Mouse (Mus musculus) olfactory bulb, adult 2 months (tissue): ENCODE results near the gene Lyrm9.

Experiments used
- CTCF ChIP-seq: fragments of 200-500 bp; IDR thresholded peaks from 2 replicates; pipeline ENCODE4 v1.5.1; 2012; ENCODE audit warnings: low read depth, mild to moderate bottlenecking, low read length, moderate library complexity; ENCODE audit not compliant: insufficient read depth
- POLR2A ChIP-seq: fragments of 200-500 bp; IDR thresholded peaks from 2 replicates; pipeline ENCODE4 v1.6.1; 2012; ENCODE audit warnings: mild to moderate bottlenecking, low read depth, low read length, moderate library complexity; ENCODE audit not compliant: insufficient read depth

DNA sequence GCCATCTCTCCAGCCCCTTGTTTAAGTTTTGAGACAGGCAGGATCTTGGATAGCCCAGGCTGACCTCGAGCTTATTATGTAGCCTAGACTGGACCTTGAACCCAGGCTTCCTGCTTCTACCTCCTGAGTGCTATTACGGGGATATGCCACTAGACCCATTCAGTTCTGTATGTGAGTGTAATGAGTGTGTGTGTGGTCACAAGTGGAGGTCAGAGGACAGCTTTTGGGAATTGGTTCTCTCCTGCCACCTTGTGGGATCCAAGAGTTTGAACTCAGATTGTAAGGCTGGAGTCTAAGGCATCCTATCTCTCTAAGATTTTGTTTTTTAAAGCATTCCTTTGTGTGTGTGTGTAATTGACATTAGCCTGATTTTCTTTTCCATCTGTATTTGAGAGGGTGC, 2.0 kb downstream of the Lyrm9 start:
- TF ChIP-seq POLR2A (no peak), CTCF (no peak)
